Mouse (Mus musculus) cerebellum, postnatal 14 days (tissue): ENCODE data around the gene Prkd3.
A peak's percentile ranks its signal among the peaks of the same experiment; 100 is the strongest.

ENCODE experiments used
- DNase-seq, 2 experiments: peaks; one replicate each; pipeline ENCODE4 v3.0.0; 2021; ENCODE audit warnings: mixed read lengths in 2 of 2

Prkd3 gene

GRCm38 (mm10) chr17:79020208-79020983 is at the start of gene Prkd3:
Gene Prkd3, minus strand, starts transcription at chr17:79020816.
- peak; percentile 47 to 62 for DNase-seq

GRCm38 (mm10) chr17:79069766-79070480 is 49.3 kb upstream of the Prkd3 start:
- no peak for DNase-seq

- DNase-seq = no peak
These were observed 48.4 kb upstream of the Prkd3 start for GRCm38 (mm10) chr17:79069019-79069418.

GRCm38 (mm10) chr17:79068581-79068980 is 48.0 kb upstream of the Prkd3 start:
- no peak for DNase-seq

- DNase-seq = no peak
These were observed 43.6 kb upstream of the Prkd3 start for GRCm38 (mm10) chr17:79064250-79064649.

GRCm38 (mm10) chr17:79060221-79060620 is 39.6 kb upstream of the Prkd3 start:
- DNase-seq = no peak

GRCm38 (mm10) chr17:79058271-79058670 is 37.7 kb upstream of the Prkd3 start:
- DNase-seq = peak; percentile 63 to 75

- peak; percentile 43 to 49 for DNase-seq
These were observed 31.6 kb upstream of the Prkd3 start for GRCm38 (mm10) chr17:79052088-79052812.

GRCm38 (mm10) chr17:79051606-79052005 is 31.0 kb upstream of the Prkd3 start, which contains the start of gene Qpct:
Gene Qpct, plus strand, starts transcription at chr17:79051906.
- DNase-seq = no peak

- no peak for DNase-seq
These were observed 23.1 kb upstream of the Prkd3 start for GRCm38 (mm10) chr17:79043705-79044104.

- DNase-seq = no peak
These were observed 19.0 kb upstream of the Prkd3 start for GRCm38 (mm10) chr17:79039660-79040059.

- no peak for DNase-seq
These were observed 12.2 kb upstream of the Prkd3 start for GRCm38 (mm10) chr17:79032782-79033181.

- DNase-seq = no peak
These were observed 11.0 kb upstream of the Prkd3 start for GRCm38 (mm10) chr17:79031569-79031968.

GRCm38 (mm10) chr17:79029226-79029625 is 8.6 kb upstream of the Prkd3 start:
- no peak for DNase-seq

GRCm38 (mm10) chr17:79024544-79024943 is 3.9 kb upstream of the Prkd3 start:
- no peak for DNase-seq

GRCm38 (mm10) chr17:79022746-79023145 is 2.1 kb upstream of the Prkd3 start:
- DNase-seq = no peak

GRCm38 (mm10) chr17:79020984-79021335 is 344 bp upstream of the Prkd3 start:
- no peak for DNase-seq

GRCm38 (mm10) chr17:79019726-79020207 is 849 bp downstream of the Prkd3 start:
- DNase-seq = peak in 1 of 2 experiments; percentile 2

- DNase-seq = peak; percentile 7
These were observed 2.2 kb downstream of the Prkd3 start for GRCm38 (mm10) chr17:79018422-79018821.

GRCm38 (mm10) chr17:79015831-79016230 is 4.8 kb downstream of the Prkd3 start:
- no peak for DNase-seq

- DNase-seq = no peak
These were observed 5.5 kb downstream of the Prkd3 start for GRCm38 (mm10) chr17:79014911-79015685.

GRCm38 (mm10) chr17:79013625-79014024 is 7.0 kb downstream of the Prkd3 start:
- DNase-seq = no peak
